Mouse (Mus musculus) CH12.LX (cell line): ENCODE data around the gene Cpsf6. TPM values are rescaled to one million over a fixed set of nuclear protein-coding genes. Genes with fewer than 3 reads are reported as not detected.
"Not testable (repeated sequence)": the region's sequence is repeated elsewhere in the genome, so short reads cannot be mapped to it uniquely, and the experiment has no call there.

Source experiments
- DNase-seq: peaks from one replicate; pipeline ENCODE4 v3.0.0-alpha.2; 2013; ENCODE audit errors: extremely low read depth
- H3K27ac ChIP-seq: 2 replicates; pipeline ENCODE4 v1.5.1; 2012; ENCODE audit warnings: low read depth, mild to moderate bottlenecking, control low read depth, moderate library complexity; ENCODE audit not compliant: insufficient read depth
- H3K27me3 ChIP-seq: replicated peaks from 2 replicates; pipeline ENCODE3; 2012; ENCODE audit warnings: inconsistent platforms
- H3K36me3 ChIP-seq, 2 experiments: replicated peaks in 1 of 2; 2 replicates each; pipeline versions ENCODE3 to v1.6.1; 2012; ENCODE audit warnings: inconsistent platforms in 1 of 2, low read length in 1 of 2, mild to moderate bottlenecking in 1 of 2, mixed read lengths in 1 of 2, moderate library complexity in 1 of 2; ENCODE audit not compliant: control insufficient read depth in 1 of 2, insufficient read depth in 1 of 2
- H3K4me1 ChIP-seq, 2 experiments: 2 replicates each; pipeline ENCODE4 v1.6.1; 2012; ENCODE audit warnings: inconsistent platforms in 1 of 2, moderate library complexity in 1 of 2; ENCODE audit not compliant: insufficient read depth in 2 of 2, control insufficient read depth in 1 of 2
- H3K4me2 ChIP-seq: 2 replicates; pipeline ENCODE4 v1.6.1; 2012; ENCODE audit warnings: low read depth, mild to moderate bottlenecking, control low read depth; ENCODE audit not compliant: poor library complexity, insufficient read depth, severe bottlenecking
- H3K4me3 ChIP-seq, 3 experiments: fragments of 150-350 bp in 1 of 3; sonication (generic) in 1 of 3; replicated peaks in 1 of 3; 2 replicates each; pipeline versions ENCODE3 to v1.5.1; 2011 to 2012; ENCODE audit warnings: low read depth in 2 of 3, low read length in 2 of 3, mild to moderate bottlenecking in 2 of 3, moderate library complexity in 2 of 3, control low read depth in 1 of 3, improper control_type of control experiment in 1 of 3, inconsistent platforms in 1 of 3, mixed read lengths in 1 of 3; ENCODE audit not compliant: poor library complexity in 1 of 3
- H3K79me2 ChIP-seq: replicated peaks from 2 replicates; pipeline ENCODE4 v1.6.1; 2012; ENCODE audit warnings: mild to moderate bottlenecking, moderate library complexity; ENCODE audit not compliant: control insufficient read depth, poor library complexity, insufficient read depth, severe bottlenecking; ENCODE audit errors: extremely low read depth
- H3K9ac ChIP-seq: 2 replicates; pipeline ENCODE4 v1.6.1; 2012; ENCODE audit warnings: low read depth, mild to moderate bottlenecking, control low read depth, moderate library complexity; ENCODE audit not compliant: insufficient read depth
- H3K9me3 ChIP-seq: replicated peaks from 2 replicates; pipeline ENCODE3; 2012; ENCODE audit warnings: low read length, inconsistent platforms, mixed read lengths
- E2F4 ChIP-seq: IDR thresholded peaks from 2 replicates; pipeline ENCODE4 v1.6.1; 2011; ENCODE audit warnings: low read depth, low read length, improper control_type of control experiment; ENCODE audit not compliant: insufficient replicate concordance
- ELF1 ChIP-seq: IDR thresholded peaks from 2 replicates; pipeline ENCODE4 v1.6.1; 2014; ENCODE audit warnings: low read depth, mild to moderate bottlenecking, inconsistent platforms, low read length, improper control_type of control experiment
- HCFC1 ChIP-seq: IDR thresholded peaks from 2 replicates; pipeline ENCODE4 v1.6.1; 2012; ENCODE audit warnings: low read depth, mild to moderate bottlenecking, inconsistent platforms, low read length, improper control_type of control experiment
- IRF4 ChIP-seq: IDR thresholded peaks from 2 replicates; pipeline ENCODE4 v1.6.1; 2014; ENCODE audit warnings: low read depth, mild to moderate bottlenecking, inconsistent platforms, low read length, improper control_type of control experiment
- KAT2A ChIP-seq: IDR thresholded peaks from 2 replicates; pipeline ENCODE4 v1.6.1; 2012; ENCODE audit warnings: low read length, improper control_type of control experiment, inconsistent platforms; ENCODE audit not compliant: insufficient replicate concordance
- MAFK ChIP-seq: IDR thresholded peaks from 2 replicates; pipeline ENCODE4 v1.6.1; 2011; ENCODE audit warnings: low read length, improper control_type of control experiment; ENCODE audit not compliant: insufficient replicate concordance
- MXI1 ChIP-seq: IDR thresholded peaks from 2 replicates; pipeline ENCODE4 v1.6.1; 2011; ENCODE audit warnings: mild to moderate bottlenecking, low read depth, low read length, improper control_type of control experiment
- POLR2A ChIP-seq: IDR thresholded peaks from 2 replicates; pipeline ENCODE4 v1.6.1; 2011; ENCODE audit warnings: low read depth, mild to moderate bottlenecking, improper control_type of control experiment, low read length
- POLR2AphosphoS2 ChIP-seq: IDR thresholded peaks from 2 replicates; pipeline ENCODE4 v1.6.1; 2011; ENCODE audit warnings: low read depth, low read length, improper control_type of control experiment
- SMC3 ChIP-seq: IDR thresholded peaks from 2 replicates; pipeline ENCODE4 v1.6.1; 2011; ENCODE audit warnings: low read depth, low read length, improper control_type of control experiment
- TBP ChIP-seq: conservative IDR thresholded peaks from 2 replicates; pipeline ENCODE4 v1.6.1; 2011; ENCODE audit warnings: low read depth, low read length, improper control_type of control experiment
- UBTF ChIP-seq: IDR thresholded peaks from 2 replicates; pipeline ENCODE4 v1.6.1; 2012; ENCODE audit warnings: low read depth, mild to moderate bottlenecking, inconsistent platforms, low read length, improper control_type of control experiment, moderate library complexity
- ZC3H11A ChIP-seq: IDR thresholded peaks from 2 replicates; pipeline ENCODE4 v1.6.1; 2012; ENCODE audit warnings: low read depth, mild to moderate bottlenecking, inconsistent platforms, low read length, improper control_type of control experiment
- dilution Hi-C: fragments of 300-500 bp; cut with MboI; formaldehyde crosslinking; loops from 2 replicates; pipeline ENCODE4 v1.14.3; 2020; ENCODE audit warnings: low sequenced_read_pairs; ENCODE audit not compliant: extremely low pct_unique_long_range_greater_than_20kb, extremely low pct_ligation_motif_present
- in situ Hi-C: fragments of 300-500 bp; cut with MboI; formaldehyde crosslinking; loops from 3 replicates; pipeline ENCODE4 v1.14.3; 2019; ENCODE audit warnings: low sequenced_read_pairs, low pct_ligation_motif_present, low pct_unique_long_range_greater_than_20kb, mixed read lengths
- polyA plus RNA-seq: library from polyadenylated mRNA; unstranded; fragments of >175 nt; gene quantifications from 2 replicates; pipeline ENCODE4 v1.2.1, GENCODE M21; 2012; ENCODE audit warnings: low read depth; ENCODE audit not compliant: insufficient read length
- total RNA-seq, 2 experiments: library from RNA; depleted of rRNA; stranded (reverse); fragments of 300-350 nt in 1 of 2; fragments of >200 nt in 1 of 2; gene quantifications; 2 replicates each; pipeline ENCODE4 v1.2.3; 2012 to 2014

Cpsf6 gene
- total and polyA plus RNA-seq, 3 experiments = 87.6 to 114 (median 99.5) TPM

GRCm38 (mm10) chr10:117388637-117389370, 9.0 kb upstream of the Cpsf6 start:
- TF ChIP-seq HCFC1 = no peak
- no peak for TF ChIP-seq E2F4
- no peak for TF ChIP-seq POLR2AphosphoS2
- no peak for TF ChIP-seq TBP
- TF ChIP-seq POLR2A = no peak
- TF ChIP-seq MAFK = no peak
- no peak for TF ChIP-seq UBTF
- H3K36me3 ChIP-seq = no peaks in the 10 kb centered on the region
- no peak overlapping the region for H3K9ac ChIP-seq
- no peak for DNase-seq
- no peak overlapping the region for H3K27ac ChIP-seq
- dilution Hi-C loops = no loop called here
- in situ Hi-C loops = no loop called here
- no peaks in the 10 kb centered on the region for H3K27me3 ChIP-seq
- H3K4me1 ChIP-seq = peaks cover 0 to 3% of the 10 kb centered on the region in 2 experiments; a peak in 2 of 4 replicates
- H3K79me2 ChIP-seq = no peaks in the 10 kb centered on the region
- H3K9me3 ChIP-seq = no peaks in the 10 kb centered on the region
- H3K4me3 ChIP-seq = no peak overlapping the region
- H3K4me2 ChIP-seq = no peak overlapping the region

GRCm38 (mm10) chr10:117387961-117388636, 8.3 kb upstream of the Cpsf6 start:
- H3K27ac ChIP-seq, H3K4me1 ChIP-seq, H3K9me3 ChIP-seq, dilution Hi-C loops, DNase-seq, H3K79me2 ChIP-seq, H3K4me2 ChIP-seq, H3K4me3 ChIP-seq, H3K9ac ChIP-seq, H3K36me3 ChIP-seq, in situ Hi-C loops, H3K27me3 ChIP-seq: not testable (repeated sequence)

GRCm38 (mm10) chr10:117386981-117387380, 7.2 kb upstream of the Cpsf6 start:
- TF ChIP-seq ZC3H11A (no peak), SMC3 (no peak), IRF4 (no peak), ELF1 (no peak), MXI1 (no peak), KAT2A (no peak)
- H3K79me2 ChIP-seq = no peaks in the 10 kb centered on the region
- peaks cover 0 to 3% of the 10 kb centered on the region in 2 experiments; a peak in 2 of 4 replicates for H3K4me1 ChIP-seq
- H3K9ac ChIP-seq = no peak overlapping the region
- dilution Hi-C loops (no loop called here), in situ Hi-C loops (no loop called here)
- H3K36me3 ChIP-seq = no peaks in the 10 kb centered on the region
- no peaks in the 10 kb centered on the region for H3K27me3 ChIP-seq
- no peak for DNase-seq
- H3K4me3 ChIP-seq = no peak overlapping the region
- H3K9me3 ChIP-seq = no peaks in the 10 kb centered on the region
- no peak overlapping the region for H3K27ac ChIP-seq
- no peak overlapping the region for H3K4me2 ChIP-seq
